In the genomic region with DNA sequence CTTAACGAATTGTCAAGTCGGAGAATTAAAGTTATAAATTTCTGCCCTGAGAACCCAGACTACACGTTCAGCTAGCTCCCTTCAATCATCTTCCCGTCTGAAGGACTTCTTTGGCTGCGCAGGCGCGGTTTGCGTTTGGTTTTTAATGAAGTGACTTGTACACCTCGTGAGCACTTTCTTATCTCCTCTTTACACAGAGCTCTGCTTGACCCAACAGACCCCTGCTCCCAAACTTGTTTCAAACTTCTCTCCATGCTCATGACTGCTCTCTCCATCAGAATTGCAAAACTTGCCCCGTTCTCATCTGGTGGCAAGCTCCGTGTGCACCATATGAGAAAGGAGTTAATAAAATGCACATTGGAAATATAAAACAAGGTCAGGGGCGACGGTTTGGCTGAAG, we compare ENCODE assay signal across 25 mouse cellular contexts.
DNase-seq lines count a peak whose midpoint lies in the region; ATAC-seq lines count a peak whose summit lies in the region.
"Had no signal": no experiment of that assay in that cellular context is flagged by ENCODE, and none has a peak within 500 bp of the region (broad histone marks: within the 10 kb centered on the region; RNA-seq: fewer than 3 reads in every experiment).

No protein-coding gene starts in this region.

- H3K4me3 ChIP-seq in lung, embryonic 15.5 days, result no peak overlapping the region
- peak overlapping the region; percentile 25; the same call in 1 of the 2 replicates for H3K4me3 ChIP-seq in limb, embryonic 10.5 days
- H3K4me3 ChIP-seq in limb, embryonic 12.5 days (replicated peaks), result no peak overlapping the region
- peak overlapping the region; percentile 15 for H3K4me3 ChIP-seq in limb, embryonic 15.5 days
- H3K4me3 ChIP-seq in midbrain, embryonic 14.5 days (replicated peaks; ENCODE audit: low read depth, low read length), result no peak overlapping the region
- H3K4me3 ChIP-seq: embryonic facial prominence, embryonic 10.5 days; embryonic facial prominence, embryonic 13.5 days; erythroblast, embryonic 14.5 days; forebrain, embryonic 12.5 days; forebrain, embryonic 15.5 days had no signal

- H3K9me3 ChIP-seq in lung, embryonic 15.5 days, result no peaks in the 10 kb centered on the region
- no peaks in the 10 kb centered on the region for H3K9me3 ChIP-seq in limb, embryonic 10.5 days (replicated peaks)
- no peaks in the 10 kb centered on the region for H3K9me3 ChIP-seq in limb, embryonic 12.5 days
- no peaks in the 10 kb centered on the region for H3K9me3 ChIP-seq in limb, embryonic 15.5 days
- no peaks in the 10 kb centered on the region for H3K9me3 ChIP-seq in midbrain, embryonic 14.5 days (ENCODE audit: control insufficient read depth, low read length)
- H3K9me3 ChIP-seq: embryonic facial prominence, embryonic 10.5 days; embryonic facial prominence, embryonic 13.5 days; forebrain, embryonic 12.5 days; forebrain, embryonic 15.5 days had no signal

- 31% methylated on average over 13 of the region's 13 CpGs for WGBS in lung, embryonic 15.5 days
- 41% methylated on average over 13 of the region's 13 CpGs for WGBS in limb, embryonic 10.5 days
- 14% methylated on average over 13 of the region's 13 CpGs for WGBS in limb, embryonic 12.5 days
- 25% methylated on average over 13 of the region's 13 CpGs for WGBS in limb, embryonic 15.5 days
- WGBS in midbrain, embryonic 14.5 days, result 88% methylated on average over 13 of the region's 13 CpGs

- H3K4me2 ChIP-seq in lung, embryonic 15.5 days, result peak overlapping the region; percentile 28; the same call in 1 of the 2 replicates
- peak overlapping the region; percentile 50 for H3K4me2 ChIP-seq in limb, embryonic 12.5 days
- H3K4me2 ChIP-seq in limb, embryonic 15.5 days, result peak overlapping the region; percentile 40
- H3K4me2 ChIP-seq in midbrain, embryonic 14.5 days (ENCODE audit: low read length), result no peak overlapping the region
- H3K4me2 ChIP-seq: embryonic facial prominence, embryonic 13.5 days; forebrain, embryonic 12.5 days; forebrain, embryonic 15.5 days; heart, embryonic 11.5 days; hindbrain, embryonic 14.5 days had no signal

- H3K4me1 ChIP-seq in lung, embryonic 15.5 days, result 0 out of 2 replicates have a peak, but pooled peaks cover 11% of the 10 kb centered on the region
- H3K4me1 ChIP-seq in limb, embryonic 10.5 days, result peaks cover 97% of the 10 kb centered on the region
- H3K4me1 ChIP-seq in limb, embryonic 12.5 days (replicated peaks), result peaks cover 71% of the 10 kb centered on the region
- peaks cover 36% of the 10 kb centered on the region for H3K4me1 ChIP-seq in limb, embryonic 15.5 days
- H3K4me1 ChIP-seq in midbrain, embryonic 14.5 days (ENCODE audit: control insufficient read depth, insufficient read depth, low read length), result no peaks in the 10 kb centered on the region

- no peak for ATAC-seq in lung, embryonic 15.5 days (ENCODE audit: borderline replicate concordance, extremely low read depth, low FRiP score, low TSS enrichment)
- no peak for ATAC-seq in limb, embryonic 12.5 days (ENCODE audit: insufficient number of reproducible peaks, insufficient read depth, low FRiP score, low TSS enrichment, low read depth)
- no peak for ATAC-seq in limb, embryonic 15.5 days (ENCODE audit: insufficient number of reproducible peaks, low FRiP score, low TSS enrichment, low read depth)
- no peak for ATAC-seq in midbrain, embryonic 14.5 days (ENCODE audit: low FRiP score, low TSS enrichment)
- ATAC-seq: activated CD4-positive, CD25-positive, alpha-beta regulatory T cell, adult 4 months; CD4-positive, CD25-positive, alpha-beta regulatory T cell, adult 4 months had no signal

- H3K27me3 ChIP-seq in lung, embryonic 15.5 days, result no peaks in the 10 kb centered on the region
- H3K27me3 ChIP-seq in limb, embryonic 10.5 days (ENCODE audit: low read depth, poor library complexity, severe bottlenecking), result 0 out of 2 replicates have a peak, but pooled peaks cover 5% of the 10 kb centered on the region
- peaks cover 19% of the 10 kb centered on the region for H3K27me3 ChIP-seq in limb, embryonic 12.5 days
- H3K27me3 ChIP-seq in limb, embryonic 15.5 days, result peaks cover 7% of the 10 kb centered on the region
- H3K27me3 ChIP-seq in midbrain, embryonic 14.5 days (ENCODE audit: control insufficient read depth, insufficient read depth, low read length), result no peaks in the 10 kb centered on the region
- H3K27me3 ChIP-seq: embryonic facial prominence, embryonic 13.5 days; forebrain, embryonic 12.5 days; forebrain, embryonic 15.5 days had no signal

- H3K27ac ChIP-seq in lung, embryonic 15.5 days, result no peak overlapping the region
- H3K27ac ChIP-seq in limb, embryonic 10.5 days, result peak overlapping the region; percentile 83
- H3K27ac ChIP-seq in limb, embryonic 12.5 days, result peak overlapping the region; percentile 85; the same call in 1 of the 2 replicates
- H3K27ac ChIP-seq in limb, embryonic 15.5 days, result no peak overlapping the region
- no peak overlapping the region for H3K27ac ChIP-seq in midbrain, embryonic 14.5 days (replicated peaks; ENCODE audit: low read depth, low read length)
- H3K27ac ChIP-seq: embryonic facial prominence, embryonic 10.5 days; embryonic facial prominence, embryonic 13.5 days; forebrain, embryonic 12.5 days; forebrain, embryonic 15.5 days; hindbrain, embryonic 14.5 days had no signal

- H3K36me3 ChIP-seq in lung, embryonic 15.5 days, result no peaks in the 10 kb centered on the region
- no peaks in the 10 kb centered on the region for H3K36me3 ChIP-seq in limb, embryonic 10.5 days
- no peaks in the 10 kb centered on the region for H3K36me3 ChIP-seq in limb, embryonic 12.5 days
- H3K36me3 ChIP-seq in limb, embryonic 15.5 days, result no peaks in the 10 kb centered on the region
- H3K36me3 ChIP-seq in midbrain, embryonic 14.5 days (ENCODE audit: control insufficient read depth, insufficient read depth, low read length), result no peaks in the 10 kb centered on the region
- H3K36me3 ChIP-seq: embryonic facial prominence, embryonic 10.5 days; embryonic facial prominence, embryonic 13.5 days; forebrain, embryonic 12.5 days; forebrain, embryonic 15.5 days had no signal

- DNase-seq in lung, postnatal 4 days, result no peak
- no peak for DNase-seq in limb, embryonic 10.5 days (ENCODE audit: low spot score)
- DNase-seq in midbrain, embryonic 14.5 days, result no peak
- no peak for DNase-seq in right cerebral cortex, postnatal 14 days
- DNase-seq: adrenal gland, adult 8-10 months; adrenal gland, postnatal 25 days; cerebellum, adult 11-12 months; cerebellum, adult 8-10 months; cerebellum, postnatal 10 days; cerebellum, postnatal 36 days; embryo, embryonic 11 days; gastrocnemius, postnatal 10 days; gastrocnemius, postnatal 36 days had no signal

- H3K9ac ChIP-seq in lung, embryonic 15.5 days, result no peak overlapping the region
- H3K9ac ChIP-seq in limb, embryonic 12.5 days (replicated peaks), result no peak overlapping the region
- H3K9ac ChIP-seq in limb, embryonic 15.5 days, result no peak overlapping the region
- H3K9ac ChIP-seq in midbrain, embryonic 14.5 days (replicated peaks; ENCODE audit: low read length), result no peak overlapping the region
- H3K9ac ChIP-seq: embryonic facial prominence, embryonic 13.5 days; forebrain, embryonic 12.5 days; forebrain, embryonic 15.5 days; hindbrain, embryonic 14.5 days had no signal

Comparison
In these comparisons a context has a peak if more than half of its experiments do, and no peak if none do; other contexts are left out.
1. H3K27ac ChIP-seq: peak in limb, embryonic 10.5 days (single experiment) and limb, embryonic 12.5 days (single experiment); none in lung, embryonic 15.5 days (single experiment), limb, embryonic 15.5 days (single experiment) and midbrain, embryonic 14.5 days (single experiment).
2. H3K4me3 ChIP-seq: peak in limb, embryonic 10.5 days (single experiment) and limb, embryonic 15.5 days (single experiment); none in lung, embryonic 15.5 days (single experiment), limb, embryonic 12.5 days (single experiment) and midbrain, embryonic 14.5 days (single experiment).